In genomic region chr17:78912861-78913281, GRCm38 (mm10) we compare ENCODE assay signal across 10 mouse cellular contexts. TPM values are rescaled to one million over a fixed set of nuclear protein-coding genes. Genes with fewer than 3 reads are reported as not detected.
DNase-seq lines count a peak whose midpoint lies in the region; ATAC-seq and TF ChIP-seq lines count a peak whose summit lies in the region.
"Had no signal": no experiment of that assay in that cellular context is flagged by ENCODE, and none has a peak within 500 bp of the region (broad histone marks: within the 10 kb centered on the region; RNA-seq: fewer than 3 reads in every experiment).

No protein-coding gene starts in this region.

- intact Hi-C loops in heart, postnatal 25 days (cut with DNase I): no loop called here

- H3K4me3 ChIP-seq in heart, embryonic 15.5 days: peak overlapping the region; percentile 56
- peak overlapping the region; percentile 75 to 94 for H3K4me3 ChIP-seq in MEL (ENCODE audit: control insufficient read depth in 1 of 2, insufficient read depth in 1 of 2, low read depth in 2 of 2, low read length in 2 of 2)
- H3K4me3 ChIP-seq in hindbrain, postnatal 0 days (ENCODE audit: low read length): peak overlapping the region; percentile 34

- 19% methylated on average over 6 of the region's 6 CpGs for WGBS in heart, embryonic 15.5 days
- WGBS in hindbrain, postnatal 0 days: 27% methylated on average over 6 of the region's 6 CpGs

- H3K4me1 ChIP-seq in heart, embryonic 15.5 days (replicated peaks): peaks cover 15% of the 10 kb centered on the region
- peaks cover 0 to 14% of the 10 kb centered on the region in 2 experiments; a peak in 3 of 4 replicates for H3K4me1 ChIP-seq in MEL (ENCODE audit: control insufficient read depth in 1 of 2, insufficient read depth in 2 of 2, low read length in 2 of 2)
- peaks cover 10% of the 10 kb centered on the region; the same call in 1 of the 2 replicates for H3K4me1 ChIP-seq in hindbrain, postnatal 0 days (ENCODE audit: insufficient read depth, low read length)

- H3K27ac ChIP-seq in heart, embryonic 15.5 days: peak overlapping the region; percentile 60
- peak overlapping the region; percentile 83 for H3K27ac ChIP-seq in MEL (ENCODE audit: control insufficient read depth, low read depth, low read length)
- H3K27ac ChIP-seq in hindbrain, postnatal 0 days: peak overlapping the region; percentile 36; the same call in 1 of the 2 replicates

- H3K79me2 ChIP-seq in MEL (ENCODE audit: control insufficient read depth, insufficient read depth, low read length, poor library complexity): no peaks in the 10 kb centered on the region; the same call in 1 of the 2 replicates

- H3K9me3 ChIP-seq in heart, embryonic 15.5 days (replicated peaks): no peaks in the 10 kb centered on the region
- no peaks in the 10 kb centered on the region for H3K9me3 ChIP-seq in MEL (replicated peaks; ENCODE audit: insufficient read depth, low read length)
- no peaks in the 10 kb centered on the region for H3K9me3 ChIP-seq in hindbrain, postnatal 0 days (ENCODE audit: low read length)
- H3K9me3 ChIP-seq: G1E had no signal

- 0 out of 2 replicates have a peak overlapping the region, but pooled peaks have one; percentile 22 for H3K9ac ChIP-seq in heart, embryonic 15.5 days
- peak overlapping the region; percentile 79 for H3K9ac ChIP-seq in MEL (ENCODE audit: control insufficient read depth, low read depth, low read length, poor library complexity, severe bottlenecking)
- peak overlapping the region; percentile 37; the same call in 1 of the 2 replicates for H3K9ac ChIP-seq in hindbrain, postnatal 0 days (replicated peaks; ENCODE audit: low read length)

- TF ChIP-seq EP300 in MEL (IDR thresholded peaks at IDR 0.05; ENCODE audit: low read depth in 1 of 2, low read length in 2 of 2): peak; percentile 17 to 57; a peak in 2 of 4 replicates

- peaks cover 3% of the 10 kb centered on the region; the same call in 1 of the 2 replicates for H3K27me3 ChIP-seq in heart, embryonic 15.5 days
- H3K27me3 ChIP-seq in MEL (ENCODE audit: control insufficient read depth in 1 of 2, insufficient read depth in 2 of 2, low read length in 2 of 2): no peaks in the 10 kb centered on the region
- no peaks in the 10 kb centered on the region for H3K27me3 ChIP-seq in hindbrain, postnatal 0 days (ENCODE audit: insufficient read depth, low read length)

- peak overlapping the region; percentile 69 for H3K4me2 ChIP-seq in heart, embryonic 15.5 days
- peak overlapping the region; percentile 54 for H3K4me2 ChIP-seq in hindbrain, postnatal 0 days (ENCODE audit: low read depth, low read length)

- ATAC-seq in heart, embryonic 15.5 days (replicated peaks; ENCODE audit: insufficient number of reproducible peaks, insufficient read depth, low FRiP score, low read depth): no peak
- ATAC-seq in hindbrain, postnatal 0 days: peak; percentile 69

- no peak for TF ChIP-seq CTCF in MEL (IDR thresholded peaks at IDR 0.05 in 2 of 3, conservative IDR thresholded peaks at IDR 0.05 in 1 of 3; ENCODE audit: control insufficient read depth in 1 of 3, insufficient read depth in 1 of 3, low read depth in 2 of 3, low read length in 3 of 3, poor library complexity in 1 of 3, severe bottlenecking in 1 of 3)
- no peak for TF ChIP-seq CTCF in hindbrain, postnatal 0 days (IDR thresholded peaks at IDR 0.05; ENCODE audit: low read depth)

- TF ChIP-seq RAD21 in MEL (IDR thresholded peaks at IDR 0.05; ENCODE audit: low read depth, low read length): no peak

- peak in 1 of 2 experiments; percentile 82; a peak in 2 of 4 replicates for TF ChIP-seq POLR2A in MEL (IDR thresholded peaks at IDR 0.05; ENCODE audit: control insufficient read depth in 1 of 2, insufficient read depth in 1 of 2, low read depth in 1 of 2, low read length in 2 of 2, poor library complexity in 1 of 2)

- no peaks in the 10 kb centered on the region for H3K36me3 ChIP-seq in heart, embryonic 15.5 days
- H3K36me3 ChIP-seq in MEL (ENCODE audit: control insufficient read depth in 1 of 2, insufficient read depth in 2 of 2, low read length in 2 of 2): peaks cover 0 to 12% of the 10 kb centered on the region in 2 experiments; a peak in 2 of 4 replicates
- no peaks in the 10 kb centered on the region for H3K36me3 ChIP-seq in hindbrain, postnatal 0 days (ENCODE audit: insufficient read depth, low read length)

- no peak for DNase-seq in heart, postnatal 25 days (ENCODE audit: low spot score)
- peak; percentile 91 for DNase-seq in MEL (ENCODE audit: low read depth, low spot score)
- DNase-seq in embryo, embryonic 10.5 days (ENCODE audit: low spot score): peak; percentile 71
- DNase-seq in hindbrain, postnatal 0 days (ENCODE audit: low spot score): peak; percentile 73
- DNase-seq in lung, postnatal 36 days: peak; percentile 17
- no peak for DNase-seq in urinary bladder, postnatal 4 days (ENCODE audit: low spot score in 2 of 2)
- no peak for DNase-seq in ovary, postnatal 36 days (ENCODE audit: low spot score)

TF ChIP-seq in MEL, 35 proteins besides CTCF, POLR2A, EP300 and RAD21 (continues in another document):
- peak; percentile 72 for TF ChIP-seq NELFE (IDR thresholded peaks at IDR 0.05; ENCODE audit: low read depth, low read length)
- TF ChIP-seq MYB (IDR thresholded peaks at IDR 0.05; ENCODE audit: low read depth, low read length): no peak
- TF ChIP-seq HCFC1 (IDR thresholded peaks at IDR 0.05; ENCODE audit: low read depth, low read length): 0 out of 2 replicates have a peak, but pooled peaks have one; percentile 20
- no peak for TF ChIP-seq MYC (IDR thresholded peaks at IDR 0.05; ENCODE audit: low read depth, low read length)
- TF ChIP-seq E2F4 (IDR thresholded peaks at IDR 0.05; ENCODE audit: borderline replicate concordance, low read depth, low read length): no peak
- TF ChIP-seq ZC3H11A (IDR thresholded peaks at IDR 0.05; ENCODE audit: low read depth, low read length): no peak
- TF ChIP-seq GATA1 (IDR thresholded peaks at IDR 0.05; ENCODE audit: low read depth, low read length): no peak; the same call in 1 of the 2 replicates
- no peak for TF ChIP-seq KAT2A (conservative IDR thresholded peaks at IDR 0.05; ENCODE audit: low read depth, low read length)
- no peak for TF ChIP-seq ETS1 (IDR thresholded peaks at IDR 0.05; ENCODE audit: low read depth, low read length)
- peak; percentile 21; the same call in 1 of the 2 replicates for TF ChIP-seq RCOR1 (IDR thresholded peaks at IDR 0.05; ENCODE audit: low read depth, low read length)
- no peak for TF ChIP-seq MAX (IDR thresholded peaks at IDR 0.05; ENCODE audit: low read length)
- TF ChIP-seq POLR2AphosphoS5 (IDR thresholded peaks at IDR 0.05; ENCODE audit: borderline replicate concordance, low read depth, low read length): no peak
- no peak for TF ChIP-seq MAFK (IDR thresholded peaks at IDR 0.05; ENCODE audit: borderline replicate concordance, low read depth, low read length)
- no peak for TF ChIP-seq ZKSCAN1 (IDR thresholded peaks at IDR 0.05; ENCODE audit: low read depth, low read length)
- TF ChIP-seq ELF1 (IDR thresholded peaks at IDR 0.05; ENCODE audit: low read depth, low read length): no peak
- TF ChIP-seq TAL1 (IDR thresholded peaks at IDR 0.05; ENCODE audit: low read length): peak; percentile 50; the same call in 1 of the 2 replicates

RNA-seq across cellular contexts. Expression of gene Cebpzos, which starts 3.4 kb away (rescaled TPM):
- 74.8 and 89.6 TPM in 2 replicates for polyA plus RNA-seq in heart, embryonic 15.5 days (2015; fragmentation: Nextera tagmentation; extraction: Ambion mirVana)
- total RNA-seq in heart, postnatal 25 days (2021): 10 to 100 TPM; 54.9 to 58.6 TPM
- total RNA-seq in MEL (2012; rRNA removed): 18.1 and 18.9 TPM in 2 replicates
- 10 to 100 TPM in 1 of 2 experiments, not detected in 1; 30.2 TPM for polyA plus RNA-seq in MEL (2012; ENCODE audit: insufficient read depth in 1 of 2, insufficient read length in 2 of 2, low read depth in 1 of 2, low replicate concordance in 2 of 2, missing spikeins in 1 of 2)
- total RNA-seq in hindbrain, postnatal 0 days (2014; rRNA removed): 18.5 and 32.6 TPM in 2 replicates
- polyA plus RNA-seq in hindbrain, postnatal 0 days (2015; fragmentation: Nextera tagmentation; extraction: Ambion mirVana): 140 and 149 TPM in 2 replicates

RNA-seq across cellular contexts. Expression of gene Sult6b1, which starts 6.1 kb away (rescaled TPM):
- 0.14 and 0.16 TPM in 2 replicates for polyA plus RNA-seq in heart, embryonic 15.5 days (2015; fragmentation: Nextera tagmentation; extraction: Ambion mirVana)
- total RNA-seq in heart, postnatal 25 days (2021): not detected
- total RNA-seq in MEL (2012; rRNA removed): not detected in 2 replicates
- polyA plus RNA-seq in MEL (2012; ENCODE audit: insufficient read depth in 1 of 2, insufficient read length in 2 of 2, low read depth in 1 of 2, low replicate concordance in 2 of 2, missing spikeins in 1 of 2): under 1 TPM in 1 of 2 experiments, not detected in 1; 0.29 TPM
- total RNA-seq in hindbrain, postnatal 0 days (2014; rRNA removed): not detected in 2 replicates
- polyA plus RNA-seq in hindbrain, postnatal 0 days (2015; fragmentation: Nextera tagmentation; extraction: Ambion mirVana): 0.39 and 0.55 TPM in 2 replicates
- total RNA-seq: layer of hippocampus, postnatal 36 days had no signal
- polyA plus RNA-seq: G1E had no signal

RNA-seq across cellular contexts. Expression of gene Cebpz, which starts 24.0 kb away (rescaled TPM):
- 27.2 and 33.3 TPM in 2 replicates for polyA plus RNA-seq in heart, embryonic 15.5 days (2015; fragmentation: Nextera tagmentation; extraction: Ambion mirVana)
- total RNA-seq in heart, postnatal 25 days (2021): 10 to 100 TPM; 18.9 to 19.2 TPM
- total RNA-seq in MEL (2012; rRNA removed): 72.2 and 80.7 TPM in 2 replicates
- 100 to 1,000 TPM in 1 of 2 experiments, 10 to 100 TPM in 1; 69.9 to 128 TPM for polyA plus RNA-seq in MEL (2012; ENCODE audit: insufficient read depth in 1 of 2, insufficient read length in 2 of 2, low read depth in 1 of 2, low replicate concordance in 2 of 2, missing spikeins in 1 of 2)
- total RNA-seq in hindbrain, postnatal 0 days (2014; rRNA removed): 11.0 and 13.5 TPM in 2 replicates
- polyA plus RNA-seq in hindbrain, postnatal 0 days (2015; fragmentation: Nextera tagmentation; extraction: Ambion mirVana): 46.4 and 54.0 TPM in 2 replicates

RNA-seq across cellular contexts. Expression of gene Ndufaf7, which starts 24.1 kb away (rescaled TPM):
- polyA plus RNA-seq in heart, embryonic 15.5 days (2015; fragmentation: Nextera tagmentation; extraction: Ambion mirVana): 57.2 and 58.0 TPM in 2 replicates
- 10 to 100 TPM; 47.3 to 48.6 TPM for total RNA-seq in heart, postnatal 25 days (2021)
- 22.6 TPM in 2 replicates for total RNA-seq in MEL (2012; rRNA removed)
- polyA plus RNA-seq in MEL (2012; ENCODE audit: insufficient read depth in 1 of 2, insufficient read length in 2 of 2, low read depth in 1 of 2, low replicate concordance in 2 of 2, missing spikeins in 1 of 2): 10 to 100 TPM in 1 of 2 experiments, not detected in 1; 29.3 TPM
- 19.7 and 28.3 TPM in 2 replicates for total RNA-seq in hindbrain, postnatal 0 days (2014; rRNA removed)
- polyA plus RNA-seq in hindbrain, postnatal 0 days (2015; fragmentation: Nextera tagmentation; extraction: Ambion mirVana): 59.9 and 61.6 TPM in 2 replicates

RNA-seq across cellular contexts. Expression of gene Eif2ak2, which starts 30.5 kb away (rescaled TPM):
- 9.7 and 11.8 TPM in 2 replicates for polyA plus RNA-seq in heart, embryonic 15.5 days (2015; fragmentation: Nextera tagmentation; extraction: Ambion mirVana)
- 1 to 10 TPM; 8.5 to 9.7 TPM for total RNA-seq in heart, postnatal 25 days (2021)
- total RNA-seq in MEL (2012; rRNA removed): 10.2 and 14.1 TPM in 2 replicates
- polyA plus RNA-seq in MEL (2012; ENCODE audit: insufficient read depth in 1 of 2, insufficient read length in 2 of 2, low read depth in 1 of 2, low replicate concordance in 2 of 2, missing spikeins in 1 of 2): 10 to 100 TPM in 1 of 2 experiments, not detected in 1; 18.1 TPM
- total RNA-seq in hindbrain, postnatal 0 days (2014; rRNA removed): 5.1 and 6.3 TPM in 2 replicates
- 5.1 and 7.8 TPM in 2 replicates for polyA plus RNA-seq in hindbrain, postnatal 0 days (2015; fragmentation: Nextera tagmentation; extraction: Ambion mirVana)

Comparison
In these comparisons a context has a peak if more than half of its experiments do, and no peak if none do; other contexts are left out.
1. H3K4me3 ChIP-seq: peak in every context shown above with its lines; median percentile 84 in MEL; 56 in heart, embryonic 15.5 days; 34 in hindbrain, postnatal 0 days.
2. H3K9ac ChIP-seq: peak in every context shown above with its lines; median percentile 79 in MEL; 37 in hindbrain, postnatal 0 days; 22 in heart, embryonic 15.5 days.
3. DNase-seq: peak in MEL (single experiment), embryo, embryonic 10.5 days (single experiment), hindbrain, postnatal 0 days (single experiment) and lung, postnatal 36 days (single experiment); none in heart, postnatal 25 days (single experiment), urinary bladder, postnatal 4 days (0 of 2) and ovary, postnatal 36 days (single experiment).
4. Peak in every context shown above with its lines, with median percentiles within 50 percentile points of each other: H3K27ac ChIP-seq.